Mouse (Mus musculus): ENCODE results near the gene Arhgap17.

Gene Arhgap17

GRCm38 (mm10) chr7:123368187-123368586 is 1.5 kb downstream of the Arhgap17 start:
- no peak for DNase-seq

- DNase-seq = peak; percentile 54
Measured at GRCm38 (mm10) chr7:123367218-123368150, 2.2 kb downstream of the Arhgap17 start.

GRCm38 (mm10) chr7:123366806-123367205 is 2.9 kb downstream of the Arhgap17 start:
- DNase-seq = no peak

GRCm38 (mm10) chr7:123365876-123366741 is 3.6 kb downstream of the Arhgap17 start:
- DNase-seq = no peak

- peak; percentile 71 for DNase-seq
Measured at GRCm38 (mm10) chr7:123363971-123364370, 5.7 kb downstream of the Arhgap17 start.

GRCm38 (mm10) chr7:123362806-123363205 is 6.9 kb downstream of the Arhgap17 start:
- no peak for DNase-seq

GRCm38 (mm10) chr7:123361229-123361980 is 8.3 kb downstream of the Arhgap17 start:
- no peak for DNase-seq

GRCm38 (mm10) chr7:123360185-123360584 is 9.5 kb downstream of the Arhgap17 start:
- no peak for DNase-seq

GRCm38 (mm10) chr7:123359101-123359500 is 10.6 kb downstream of the Arhgap17 start:
- DNase-seq = no peak

- no peak for DNase-seq
Measured at GRCm38 (mm10) chr7:123356158-123356557, 13.6 kb downstream of the Arhgap17 start.

- no peak for DNase-seq
Measured at GRCm38 (mm10) chr7:123354851-123355250, 14.9 kb downstream of the Arhgap17 start.

- no peak for DNase-seq
Measured at GRCm38 (mm10) chr7:123354392-123354791, 15.3 kb downstream of the Arhgap17 start.

GRCm38 (mm10) chr7:123353879-123354278 is 15.8 kb downstream of the Arhgap17 start:
- DNase-seq = no peak

- DNase-seq = no peak
Measured at GRCm38 (mm10) chr7:123353081-123353480, 16.6 kb downstream of the Arhgap17 start.

- no peak for DNase-seq
Measured at GRCm38 (mm10) chr7:123350243-123350642, 19.5 kb downstream of the Arhgap17 start.

GRCm38 (mm10) chr7:123349813-123350212 is 19.9 kb downstream of the Arhgap17 start:
- DNase-seq = no peak

- no peak for DNase-seq
Measured at GRCm38 (mm10) chr7:123346631-123347290, 23.0 kb downstream of the Arhgap17 start.

GRCm38 (mm10) chr7:123345041-123345544 is 24.6 kb downstream of the Arhgap17 start:
- no peak for DNase-seq

GRCm38 (mm10) chr7:123344079-123344780 is 25.5 kb downstream of the Arhgap17 start:
- DNase-seq = no peak

GRCm38 (mm10) chr7:123341896-123342295 is 27.8 kb downstream of the Arhgap17 start:
- DNase-seq = no peak

GRCm38 (mm10) chr7:123338351-123338750 is 31.4 kb downstream of the Arhgap17 start:
- no peak for DNase-seq
